Mouse (Mus musculus) frontal cortex, adult 2 months (tissue): ENCODE data around the gene Smad9. TPM values are rescaled to one million over a fixed set of nuclear protein-coding genes. Genes with fewer than 3 reads are reported as not detected.
"Not testable (repeated sequence)": the region's sequence is repeated elsewhere in the genome, so short reads cannot be mapped to it uniquely, and the experiment has no call there.

ENCODE experiments used
- DNase-seq, 2 experiments: peaks; one replicate each; pipeline ENCODE4 v3.0.0; 2022; ENCODE audit warnings: low spot score in 1 of 2; ENCODE audit errors: extremely low spot score in 1 of 2
- polyA plus RNA-seq: library from polyadenylated mRNA; depleted of rRNA; stranded (reverse); fragments of >200 nt; gene quantifications from 2 replicates; pipeline ENCODE4 v1.2.3, GENCODE M21; 2012

The Smad9 gene
- polyA plus RNA-seq, 1 experiment, result 6.2 TPM

DNA sequence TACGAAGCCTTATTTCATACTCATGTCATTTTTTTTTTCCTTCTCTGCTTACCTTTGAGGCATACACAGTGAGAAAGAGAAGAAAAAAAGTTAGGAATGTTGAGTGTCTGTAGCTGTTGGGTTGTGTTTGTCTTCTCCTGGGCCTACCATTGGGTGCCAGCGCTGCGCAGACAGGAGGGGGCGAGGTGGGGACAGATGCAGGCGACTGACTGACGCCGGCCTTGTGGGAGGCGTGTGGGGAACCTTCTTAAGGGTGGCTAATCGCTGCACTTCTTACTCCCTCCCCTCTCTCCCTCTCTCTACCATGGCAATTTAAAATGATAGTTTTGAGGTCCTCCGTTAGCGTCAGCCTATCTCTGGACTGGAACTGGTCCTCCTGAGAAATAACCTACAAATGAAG lies 676 bp downstream of the Smad9 start:
- peak; percentile 17 to 67 for DNase-seq

DNA sequence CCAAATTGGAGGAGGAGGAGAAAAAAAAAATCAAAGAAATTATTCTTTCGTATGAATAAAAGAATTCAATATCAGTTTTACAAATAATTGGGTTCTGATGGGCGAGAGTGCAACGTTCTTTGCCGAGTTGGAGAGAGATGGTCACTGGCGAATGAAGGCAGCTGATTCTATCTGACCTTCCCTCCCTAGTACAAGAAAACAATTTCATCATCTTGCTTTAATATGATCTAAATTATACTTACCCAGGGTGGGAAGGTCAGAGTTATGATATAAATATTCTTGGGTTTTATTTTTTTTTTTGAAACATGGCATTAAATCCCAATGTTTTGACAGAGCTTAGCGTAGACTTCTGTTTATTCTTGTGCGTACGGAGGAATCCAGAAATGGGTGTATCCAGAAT lies 2.1 kb downstream of the Smad9 start:
- DNase-seq, result no peak

DNA sequence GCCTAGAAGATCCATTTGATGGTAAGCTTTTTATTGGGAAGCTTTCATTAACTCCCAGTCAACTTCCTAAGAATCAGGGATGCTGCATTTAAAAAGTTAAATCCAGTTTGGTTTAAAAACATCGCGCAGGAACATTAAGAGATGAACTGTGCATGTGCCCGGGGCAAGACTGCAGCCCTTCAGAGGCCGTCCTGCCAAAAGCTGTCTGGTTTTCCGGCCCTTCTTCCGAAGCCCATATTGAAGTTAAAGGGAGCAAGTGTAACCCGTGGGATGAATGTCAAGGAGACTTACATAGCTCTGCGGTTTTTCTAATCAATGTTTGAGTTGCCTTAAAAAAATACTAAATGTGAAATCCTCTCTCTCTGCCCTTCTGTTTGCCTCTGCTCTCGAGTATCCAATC lies 3.8 kb downstream of the Smad9 start:
- no peak for DNase-seq

DNA sequence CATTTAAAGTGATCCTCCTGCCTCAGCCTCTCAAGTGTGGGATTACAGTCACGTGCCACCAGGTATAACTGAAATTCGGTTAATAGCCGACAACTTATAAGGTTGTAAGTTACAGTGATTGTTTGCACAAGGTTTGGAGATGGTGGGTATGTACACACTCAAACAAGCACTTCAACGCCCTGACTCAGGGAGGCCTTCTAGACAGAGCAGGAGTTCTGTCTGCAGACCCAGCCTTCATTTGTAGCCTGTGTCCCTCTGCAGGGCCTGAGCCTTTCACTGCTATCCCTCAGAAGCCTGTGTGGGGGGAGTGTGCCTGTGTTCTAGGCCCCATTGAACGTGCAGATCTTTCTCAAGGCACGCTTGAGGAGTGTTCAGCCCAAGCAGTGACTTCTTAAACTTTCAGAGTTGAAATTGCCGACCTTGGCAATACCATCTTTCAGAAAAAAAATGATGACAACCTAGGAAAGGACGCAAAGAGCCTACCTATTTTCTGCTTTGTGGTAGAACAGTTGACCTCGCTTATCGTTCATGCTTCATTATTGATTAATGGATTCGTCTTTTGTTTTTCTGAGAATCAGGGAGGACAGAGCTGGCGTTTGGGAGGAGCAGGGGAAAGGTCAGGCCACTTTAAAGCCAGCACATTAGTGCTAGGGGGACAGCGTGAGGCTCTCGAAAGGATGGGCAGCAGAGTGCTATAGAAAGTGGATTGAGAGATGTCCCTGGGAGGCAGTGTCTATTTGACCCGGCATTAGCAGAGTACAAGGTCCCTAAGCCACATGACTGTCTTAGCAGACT lies 5.1 kb downstream of the Smad9 start:
- DNase-seq, result no peak

DNA sequence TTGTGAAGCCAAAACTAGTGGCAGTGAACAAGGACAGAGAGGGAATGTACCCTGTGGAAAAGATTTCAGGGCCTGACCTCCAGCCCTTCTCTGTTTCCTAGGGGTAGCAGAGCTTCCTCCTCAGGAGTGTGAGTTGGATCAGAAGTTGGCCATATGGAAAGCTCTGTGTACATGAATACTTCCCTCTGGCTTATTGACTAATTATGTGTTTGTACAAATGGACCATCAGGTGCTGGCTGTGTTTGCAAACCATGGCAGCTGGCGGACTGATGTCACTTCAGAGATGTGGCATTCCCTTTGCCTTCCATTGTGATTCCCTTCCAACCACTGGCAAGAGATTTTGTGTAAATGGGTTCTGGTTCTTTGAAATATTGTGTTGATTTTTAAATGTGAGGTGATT lies 5.9 kb downstream of the Smad9 start:
- DNase-seq, result no peak

DNA sequence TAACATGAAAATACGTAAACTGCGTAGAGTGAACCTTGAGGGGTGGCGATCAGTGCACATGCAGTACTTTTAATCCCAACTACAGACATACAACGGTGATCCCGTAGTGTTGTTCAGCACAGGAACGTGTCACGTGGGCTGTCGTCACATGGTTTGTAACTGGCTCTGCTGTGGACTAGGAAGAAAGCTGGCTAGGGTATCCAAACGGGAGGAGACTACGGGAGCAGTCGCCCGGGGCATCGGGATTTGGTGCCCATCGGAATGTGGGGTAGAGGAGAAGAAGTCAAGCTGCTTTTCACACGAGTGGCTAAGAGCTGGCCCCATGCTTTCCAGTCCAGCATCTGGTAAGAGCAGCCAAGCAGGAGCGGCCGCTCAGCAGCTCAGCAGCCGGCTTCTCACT lies 9.0 kb downstream of the Smad9 start:
- peak; percentile 25 to 31 for DNase-seq

DNA sequence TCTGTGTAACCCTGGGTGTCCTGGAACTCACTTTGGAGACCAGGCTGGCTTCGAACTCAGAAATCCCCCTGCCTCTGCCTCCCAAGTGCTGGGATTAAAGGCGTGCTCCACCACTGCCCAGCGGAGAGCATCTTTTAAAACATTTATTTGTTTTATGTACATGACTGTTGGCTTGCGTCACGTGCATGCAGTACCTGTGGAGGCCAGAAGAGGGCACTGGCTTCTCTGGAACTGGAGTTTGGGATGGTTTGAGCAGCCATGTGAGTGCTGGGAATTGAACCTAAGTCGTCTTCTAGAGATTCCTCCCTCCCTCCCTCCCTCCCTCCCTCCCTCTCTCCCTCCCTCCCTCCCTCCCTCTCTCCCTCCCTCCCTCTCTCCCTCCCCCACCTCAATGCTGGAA lies 10.1 kb downstream of the Smad9 start:
- not testable (repeated sequence) for DNase-seq

DNA sequence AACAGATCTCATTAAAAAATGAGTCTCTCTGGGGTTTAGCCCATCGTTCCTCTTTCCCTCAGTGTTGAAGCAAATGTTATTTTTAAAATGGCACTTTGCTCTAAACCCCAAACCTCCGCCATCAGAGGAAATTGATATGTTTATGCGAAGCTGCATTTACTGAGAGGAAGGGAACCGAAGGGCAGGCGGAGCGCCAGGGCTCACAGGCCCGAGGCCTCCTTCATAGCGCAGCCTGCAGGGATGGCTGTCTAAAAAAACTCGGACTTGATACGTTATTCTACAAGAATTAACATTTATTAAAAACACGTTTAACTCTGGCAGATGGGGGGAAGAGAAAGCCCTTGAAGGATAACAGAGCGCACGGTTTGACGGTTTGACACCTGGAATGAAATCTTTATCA lies 10.7 kb downstream of the Smad9 start:
- DNase-seq, result no peak

DNA sequence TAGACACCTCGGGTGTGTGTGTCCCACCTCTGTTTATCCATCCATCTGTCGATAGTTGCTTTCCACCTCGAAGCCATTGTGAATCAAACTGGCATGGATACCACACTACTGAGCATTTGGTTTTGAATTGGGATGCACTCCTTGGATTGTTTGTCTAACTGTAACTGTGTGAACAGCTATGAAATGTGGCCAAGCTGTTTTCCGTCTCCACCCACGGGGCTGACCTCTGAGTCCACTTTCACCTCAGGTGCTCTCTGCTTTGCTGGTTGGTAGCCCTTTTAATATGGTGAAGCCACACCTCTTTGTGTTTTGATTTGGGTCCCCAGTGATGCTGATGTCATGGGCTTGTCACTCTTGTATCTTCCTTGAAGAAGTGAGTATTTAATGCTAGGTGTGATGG lies 11.4 kb downstream of the Smad9 start:
- DNase-seq, result no peak

DNA sequence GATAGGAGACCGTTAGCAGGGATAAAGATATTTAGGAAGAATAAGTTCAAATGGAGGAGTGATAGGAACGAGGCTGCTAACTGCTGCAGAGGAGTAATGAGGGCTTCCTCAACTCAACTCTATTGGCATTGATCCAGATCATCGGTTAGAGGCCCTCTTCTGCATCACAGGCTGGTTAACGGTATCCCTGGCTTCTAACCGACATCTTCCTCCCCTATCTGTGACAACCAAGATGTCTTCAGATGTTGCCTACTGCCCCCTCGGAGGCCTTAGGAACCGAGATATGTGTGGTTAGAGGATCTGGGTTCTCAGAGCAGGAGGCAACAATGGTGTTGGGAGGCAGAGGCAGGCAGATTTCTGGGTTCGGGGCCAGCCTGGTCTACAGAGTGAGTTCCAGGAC lies 13.2 kb downstream of the Smad9 start:
- no peak for DNase-seq

DNA sequence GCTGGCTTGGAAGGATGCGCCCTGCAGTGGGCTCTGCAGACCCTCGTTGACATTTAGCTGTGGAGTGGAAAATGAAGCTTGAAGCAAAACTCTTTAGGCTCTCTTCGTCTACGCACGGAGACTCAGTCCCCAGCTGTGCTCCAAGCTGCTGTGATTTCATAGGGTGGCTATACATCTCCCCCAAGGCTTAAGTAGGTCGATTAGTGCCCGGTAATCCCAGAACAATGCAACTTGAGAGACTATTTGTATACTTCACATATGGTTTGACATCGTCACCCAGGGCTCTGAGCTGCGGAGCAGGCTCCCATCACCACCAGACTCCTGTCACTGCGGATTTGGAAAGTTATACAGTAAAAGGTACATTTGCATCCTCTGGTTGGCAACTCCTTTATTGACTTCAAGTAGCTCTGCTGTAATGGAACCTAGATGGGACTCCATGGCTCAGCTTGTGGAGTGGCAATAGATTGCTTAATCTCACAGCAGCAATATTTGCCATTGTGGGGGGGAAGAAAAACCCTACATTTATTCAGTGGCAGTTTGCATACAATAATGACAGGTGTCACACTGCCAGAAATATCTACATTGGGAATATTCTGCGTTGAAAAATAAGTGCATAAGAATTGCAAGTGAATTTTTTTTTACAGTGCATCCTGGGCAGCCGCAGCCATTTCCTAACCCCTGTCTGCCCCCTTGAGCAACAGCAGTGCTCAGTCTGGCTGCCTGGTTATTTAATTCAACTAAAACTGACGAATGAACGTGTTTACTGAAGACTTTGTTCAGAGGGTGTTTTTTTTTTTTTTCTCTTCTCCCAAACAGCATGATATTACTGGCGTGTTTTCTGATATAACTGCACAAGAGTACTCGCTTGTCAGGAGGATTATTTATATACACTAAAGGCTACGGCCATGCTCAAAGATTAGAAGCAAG lies 14.2 kb downstream of the Smad9 start:
- DNase-seq, result no peak

DNA sequence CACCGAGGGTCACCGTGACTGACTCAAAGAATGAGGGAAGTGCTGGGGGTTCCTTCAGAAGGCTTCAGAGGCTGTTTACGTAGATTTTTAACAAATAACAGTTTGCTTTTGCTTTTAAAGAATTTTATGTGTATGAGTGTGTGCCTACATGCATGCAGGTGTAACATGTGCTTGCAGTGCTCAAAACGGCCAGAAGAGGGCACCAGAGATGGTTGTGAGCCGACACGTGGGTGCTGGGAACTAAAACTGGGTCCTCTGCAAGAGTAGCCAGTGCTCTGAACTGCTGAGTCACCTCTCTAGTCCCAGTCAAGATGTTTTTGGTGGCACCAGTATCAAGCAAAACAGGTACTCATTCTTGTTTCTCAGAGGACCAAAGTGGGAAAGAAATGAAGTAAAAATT lies 18.2 kb downstream of the Smad9 start:
- DNase-seq, result no peak

DNA sequence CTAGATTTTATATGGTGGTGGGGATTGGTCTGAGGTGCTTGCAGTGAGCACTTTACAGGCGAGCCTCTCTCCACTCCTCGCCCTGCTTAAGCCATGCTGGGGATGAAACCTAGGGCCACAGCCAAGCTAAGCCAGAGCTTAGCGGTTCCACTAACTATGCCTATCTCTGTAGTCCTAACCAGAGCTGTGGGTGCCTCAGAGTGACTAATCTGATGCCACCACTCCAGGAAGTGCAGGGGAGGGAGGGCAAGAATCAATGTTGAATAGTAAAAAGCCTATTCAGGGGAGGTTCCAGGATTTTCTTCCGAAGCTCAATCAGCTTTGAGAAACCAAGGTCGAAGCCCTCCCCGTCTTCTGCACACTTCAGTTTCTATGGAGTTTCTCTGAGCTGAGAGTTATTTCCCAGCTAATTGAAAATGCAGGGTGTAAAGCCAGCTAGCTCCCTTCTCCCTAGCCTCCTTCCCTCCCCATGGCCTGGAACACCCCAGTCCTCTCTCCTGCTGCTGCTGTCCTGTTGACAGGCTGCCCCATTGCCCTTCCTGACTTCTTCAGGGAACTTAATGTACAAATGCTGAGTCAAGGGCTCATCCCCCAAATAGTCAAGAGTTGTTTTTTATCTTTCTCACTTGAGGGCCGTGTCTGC lies 20.7 kb downstream of the Smad9 start:
- no peak for DNase-seq

DNA sequence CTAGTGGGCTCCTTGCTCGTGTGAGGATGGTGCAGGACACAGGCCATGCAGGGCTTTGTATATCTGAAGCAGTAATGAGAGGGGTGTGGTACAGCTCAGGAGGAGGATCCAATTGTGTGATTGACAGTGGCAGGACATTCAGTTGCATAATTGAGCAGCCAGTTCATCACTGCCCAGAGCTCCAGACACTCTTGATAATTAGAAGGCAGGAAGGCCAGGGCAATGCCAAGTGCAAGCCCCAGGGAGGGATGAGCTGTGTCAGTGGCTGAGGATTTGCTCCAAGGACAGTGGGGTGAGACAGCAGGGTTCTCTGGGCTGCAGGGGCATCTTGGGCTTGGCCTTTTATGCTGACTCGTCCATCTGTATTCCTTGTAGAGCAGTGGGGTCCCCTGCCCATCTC lies 35.2 kb downstream of the Smad9 start:
- no peak for DNase-seq

DNA sequence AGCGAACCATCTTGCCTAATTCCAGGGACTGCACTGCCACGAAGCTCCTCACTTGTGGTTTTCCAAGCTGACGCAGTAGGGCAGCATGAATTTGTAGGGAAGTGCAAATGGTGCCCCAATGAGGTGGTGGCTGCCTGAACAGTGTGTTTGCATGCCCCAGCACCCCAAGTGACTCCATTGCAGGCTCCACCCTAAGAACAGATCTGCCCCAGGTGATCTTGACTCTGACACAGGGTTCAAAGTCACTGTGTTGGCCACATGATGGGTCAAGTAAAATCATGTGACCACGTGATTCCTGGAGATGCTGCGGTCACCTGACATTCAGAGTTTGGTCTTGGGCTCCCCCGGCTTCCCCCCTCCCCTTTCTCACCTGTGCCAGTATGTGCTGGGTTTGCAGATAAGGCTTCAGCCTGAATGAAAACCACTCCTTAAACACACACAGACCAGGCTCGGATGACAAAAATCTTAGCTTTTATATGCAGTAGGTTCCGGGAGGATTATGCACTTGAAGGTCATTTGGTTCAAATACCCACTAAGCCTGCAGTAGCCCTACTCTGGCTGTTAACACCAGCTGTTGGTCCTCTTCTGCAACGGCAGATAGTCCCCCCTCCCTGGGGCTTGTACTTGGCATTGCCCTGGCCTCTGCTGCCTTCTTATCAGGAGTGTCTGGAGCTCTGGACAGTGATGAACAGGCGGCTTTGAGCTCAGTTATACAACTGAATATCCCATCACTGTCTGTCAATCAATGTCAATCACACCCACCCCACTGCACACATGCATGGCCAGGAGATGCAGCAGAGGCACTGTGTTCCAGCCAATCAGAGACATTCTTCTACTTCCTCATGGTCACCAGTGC lies 36.7 kb downstream of the Smad9 start:
- no peak for DNase-seq

DNA sequence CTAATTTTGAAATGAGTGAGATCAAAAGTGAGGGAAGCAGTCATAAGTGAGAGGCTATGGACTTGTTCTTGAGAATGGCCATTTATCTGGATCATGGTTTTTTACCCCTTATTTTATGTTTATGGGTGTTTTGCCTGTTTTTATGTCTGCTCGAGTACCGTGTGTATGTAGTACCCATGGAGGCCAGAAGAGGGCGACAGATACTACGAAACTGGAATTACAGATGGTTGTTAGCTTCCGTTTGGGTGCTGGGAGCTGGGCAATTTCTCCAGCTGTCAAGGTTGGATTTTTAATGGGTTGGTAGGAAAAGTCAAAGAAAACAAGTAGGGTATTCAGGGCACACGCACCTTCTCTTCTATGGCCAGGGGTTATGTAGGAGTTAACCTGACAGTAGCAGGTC lies 38.4 kb downstream of the Smad9 start:
- no peak for DNase-seq

DNA sequence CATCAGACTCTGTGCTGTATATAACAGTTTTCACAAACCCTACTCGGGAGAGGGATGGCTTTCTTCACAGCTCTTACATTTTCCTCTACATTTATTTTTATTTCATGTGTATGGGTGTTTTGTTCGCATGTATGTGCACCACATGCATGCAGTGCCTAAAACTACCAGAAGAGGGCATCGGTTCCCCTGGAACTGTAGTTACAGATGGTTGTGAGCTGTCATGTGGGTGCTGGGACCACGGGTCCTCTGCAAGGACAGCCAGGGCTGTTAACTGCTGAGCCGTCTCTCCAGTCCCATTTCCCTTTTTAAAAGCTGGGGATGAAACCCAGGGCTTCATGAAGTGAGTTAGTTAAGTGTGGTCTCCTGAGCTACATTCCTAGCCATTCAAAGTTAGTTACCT lies 40.0 kb downstream of the Smad9 start:
- DNase-seq, result no peak

DNA sequence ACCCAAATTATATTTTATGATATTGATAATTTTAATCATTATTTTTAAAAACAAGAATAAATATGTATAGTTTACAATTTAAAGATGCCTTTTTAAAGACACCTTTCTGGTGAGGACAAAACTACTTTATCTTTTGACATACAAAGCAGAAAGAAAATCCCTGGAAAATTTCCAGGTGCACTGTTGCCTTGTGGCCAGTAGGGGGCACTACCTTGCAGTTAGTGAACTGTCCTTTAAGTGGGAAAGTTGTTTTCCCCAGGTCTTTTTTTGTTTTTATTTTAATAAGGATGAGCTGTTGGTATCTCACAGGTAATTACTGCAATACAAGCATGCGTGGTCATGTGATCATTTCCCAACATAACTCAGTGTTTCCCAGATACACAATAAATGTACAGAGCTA lies 40.4 kb downstream of the Smad9 start:
- peak in 1 of 2 experiments; percentile 52 for DNase-seq

DNA sequence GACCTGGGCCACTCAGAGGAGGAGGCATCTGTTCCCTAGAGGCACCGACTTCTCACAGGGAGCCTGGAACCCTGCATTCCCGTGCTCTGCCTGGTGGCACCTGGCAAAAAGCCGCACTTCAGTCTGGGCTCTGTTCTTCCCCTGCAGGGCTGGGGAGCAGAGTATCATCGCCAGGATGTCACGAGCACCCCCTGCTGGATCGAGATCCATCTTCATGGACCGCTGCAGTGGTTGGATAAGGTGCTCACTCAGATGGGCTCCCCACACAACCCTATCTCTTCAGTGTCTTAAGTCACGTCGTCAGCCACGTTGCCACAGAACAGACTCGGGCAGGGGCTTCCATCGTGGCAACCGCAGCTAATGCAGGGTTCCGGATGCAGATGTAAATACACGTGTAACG lies 41.8 kb downstream of the Smad9 start:
- DNase-seq, result peak; percentile 29 to 64

DNA sequence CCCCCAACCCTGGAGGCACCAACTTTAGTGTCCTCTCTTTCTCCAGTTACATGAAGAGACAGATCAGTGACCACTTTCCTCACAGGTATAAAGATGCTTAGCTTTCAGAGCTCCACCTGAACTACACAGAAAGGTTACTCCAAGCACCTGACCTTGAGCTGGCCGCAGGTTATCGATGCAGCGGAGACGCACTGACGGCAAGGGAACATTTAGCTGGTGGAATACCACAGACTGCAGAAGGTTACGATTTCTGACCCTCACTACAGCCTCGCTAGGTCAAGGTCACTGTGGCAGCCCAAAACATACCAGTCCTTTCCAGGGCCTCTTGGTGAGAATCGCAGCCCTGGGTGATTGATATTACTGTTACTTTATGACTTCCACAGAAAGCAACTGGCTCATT lies 48.3 kb downstream of the Smad9 start:
- no peak for DNase-seq
